Mouse (Mus musculus) layer of hippocampus, adult 2 months (tissue): ENCODE measurements around the gene Lacc1. TPM values are rescaled to one million over a fixed set of nuclear protein-coding genes. Genes with fewer than 3 reads are reported as not detected.

ENCODE experiments used
- DNase-seq, 2 experiments: peaks; one replicate each; pipeline ENCODE4 v3.0.0; 2022; ENCODE audit warnings: low spot score in 2 of 2
- H3K27ac ChIP-seq: fragments of 200-600 bp; 2 replicates; pipeline ENCODE4 v1.8.1; 2022
- H3K4me3 ChIP-seq: fragments of 200-600 bp; 2 replicates; pipeline ENCODE4 v1.8.1; 2022; ENCODE audit warnings: mild to moderate bottlenecking
- CTCF ChIP-seq: fragments of 200-600 bp; conservative IDR thresholded peaks from 2 replicates; pipeline ENCODE4 v1.8.1; 2022; ENCODE audit warnings: antibody characterized with exemption, mild to moderate bottlenecking, moderate library complexity
- long read RNA-seq, 2 experiments: library from polyadenylated mRNA; stranded (forward); transcript quantifications; one replicate each; pipeline ENCODE4 v2.0.0; 2021; ENCODE audit warnings: borderline mapping rate in 2 of 2
- total RNA-seq, 2 experiments: library from RNA; stranded (reverse); gene quantifications; 2 replicates each; pipeline ENCODE4 v1.2.3; 2021

Gene Lacc1
- 1 to 10 TPM; 4.7 to 5.5 TPM for total RNA-seq
- long read RNA-seq, experiment 1, partial matches to known transcripts, result 0 of 1 reads
- long read RNA-seq, experiment 1, other reads (novel, unspliced or antisense), result 0 of 1 reads
- long read RNA-seq, experiment 2, partial matches to known transcripts, result 1 of 6 reads
- long read RNA-seq, experiment 2, other reads (novel, unspliced or antisense), result 2 of 6 reads

DNA sequence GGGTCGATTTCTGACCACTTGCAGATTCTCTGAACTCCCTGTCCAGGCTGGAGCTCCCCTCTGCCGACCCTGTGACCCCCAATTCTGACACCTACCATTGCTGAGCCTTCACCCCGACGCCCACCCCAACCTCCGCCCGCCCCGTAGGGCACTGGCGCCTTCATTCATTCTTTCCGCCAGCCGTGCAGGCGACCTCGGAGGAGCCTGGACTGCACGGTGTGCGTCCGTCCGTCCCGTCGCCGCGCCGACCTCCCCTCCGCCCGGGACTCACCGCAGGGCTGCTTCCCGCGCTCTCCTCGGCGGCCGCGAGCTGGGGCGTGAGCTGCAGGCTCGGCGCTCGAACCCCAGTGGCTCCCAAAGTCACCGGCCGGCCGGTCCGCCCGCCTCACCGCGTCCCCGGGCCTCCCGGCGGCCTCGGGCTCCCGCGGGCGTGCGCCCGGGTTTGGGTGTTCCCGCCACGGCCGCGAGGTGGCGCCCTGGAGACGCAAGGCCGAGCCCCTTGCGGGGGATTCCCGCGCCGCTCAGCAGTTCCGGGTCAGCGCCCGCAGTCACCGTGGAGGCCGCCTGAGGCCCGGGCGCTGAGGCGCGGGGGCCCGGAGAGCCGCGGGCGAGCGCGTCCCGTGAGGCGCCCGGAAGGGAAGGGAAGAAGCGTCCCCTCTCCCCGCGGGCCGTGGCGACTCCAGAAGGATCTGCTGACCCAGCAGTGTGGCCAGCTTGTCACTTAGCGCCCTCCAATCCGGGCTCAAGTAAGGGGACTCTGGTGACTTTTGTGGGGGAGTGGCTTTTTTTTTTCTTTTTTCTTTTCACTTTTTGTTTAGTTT is at the start of gene Lacc1, which contains the start of gene Ccdc122:
TSS of gene Lacc1 (minus strand) at position 679 of the 821 bp plus-strand sequence.
TSS of gene Ccdc122 (plus strand) at position 547 of the 821 bp plus-strand sequence.
- peak; percentile 83 for TF ChIP-seq CTCF
- DNase-seq, result peak; percentile 28 to 83
- H3K27ac ChIP-seq, result peak within 1 kb of the TSS; percentile 72

DNA sequence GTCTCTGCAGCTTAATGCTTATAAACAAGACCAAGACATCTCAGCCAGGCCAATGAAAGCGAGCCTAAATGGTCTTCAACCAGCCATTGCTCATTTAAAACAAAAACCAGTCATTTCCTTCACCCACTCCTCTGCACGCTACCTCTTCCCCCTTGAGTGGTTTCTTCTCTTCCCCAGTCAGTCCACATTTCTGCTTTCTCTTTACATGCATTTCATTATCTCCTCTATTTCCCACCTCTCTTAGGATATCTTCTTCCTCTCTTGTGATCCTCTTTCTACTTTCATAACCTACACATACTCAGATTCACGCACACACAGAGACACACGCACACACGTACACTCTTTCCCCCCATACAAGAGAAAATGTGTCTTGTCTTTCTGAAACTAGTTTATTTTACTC is 44.5 kb upstream of the Lacc1 start:
- TF ChIP-seq CTCF, result no peak
- Histone ChIP-seq H3K27ac (no peak overlapping the region), H3K4me3 (no peak overlapping the region)
- no peak for DNase-seq

More for the DNA sequence above, at the start of gene Lacc1, which contains the start of gene Ccdc122:
- H3K4me3 ChIP-seq, result peak within 1 kb of the TSS; percentile 69

DNA sequence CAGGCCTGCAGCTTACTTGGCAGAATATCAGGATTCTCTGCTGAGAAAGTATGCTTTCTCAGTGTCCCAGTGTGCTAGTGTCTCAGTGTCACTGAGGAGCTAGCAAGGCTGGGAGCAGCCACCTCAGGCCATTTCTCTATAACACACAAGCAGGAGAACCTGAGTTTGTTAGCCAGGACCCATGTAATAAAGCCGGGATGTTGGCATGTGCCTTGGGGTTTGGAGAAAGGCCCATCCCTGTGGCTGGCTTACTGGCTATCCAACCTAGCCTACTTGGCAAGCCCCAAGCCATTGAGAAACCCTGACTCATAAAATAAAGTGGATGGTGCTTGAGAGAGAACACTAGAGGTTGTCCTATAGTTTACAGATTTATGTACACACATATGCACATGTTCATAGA is 32.7 kb upstream of the Lacc1 start:
- Histone ChIP-seq H3K27ac (no peak overlapping the region), H3K4me3 (no peak overlapping the region)
- DNase-seq, result no peak
- TF ChIP-seq CTCF, result no peak

DNA sequence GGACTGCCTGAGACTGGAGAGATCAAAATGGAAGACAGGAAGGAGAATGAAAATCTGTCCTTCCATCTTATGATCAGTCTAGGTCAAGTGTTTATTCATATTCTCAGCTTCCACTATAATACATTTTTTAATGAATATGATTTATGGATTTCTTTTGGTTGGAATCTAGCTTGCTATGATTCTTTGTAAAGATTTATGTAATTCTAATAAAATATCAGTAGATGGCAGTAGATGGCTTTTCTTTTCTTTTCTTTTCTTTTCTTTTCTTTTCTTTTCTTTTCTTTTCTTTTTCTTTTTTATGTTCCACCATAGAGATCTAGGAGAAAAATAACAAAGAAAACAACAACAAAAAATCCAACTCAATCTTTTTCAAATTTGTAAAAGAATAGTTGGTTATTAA is 16.6 kb upstream of the Lacc1 start:
- no peak overlapping the region for H3K4me3 ChIP-seq
- peak; percentile 79 for TF ChIP-seq CTCF
- no peak overlapping the region for H3K27ac ChIP-seq
- DNase-seq, result no peak

DNA sequence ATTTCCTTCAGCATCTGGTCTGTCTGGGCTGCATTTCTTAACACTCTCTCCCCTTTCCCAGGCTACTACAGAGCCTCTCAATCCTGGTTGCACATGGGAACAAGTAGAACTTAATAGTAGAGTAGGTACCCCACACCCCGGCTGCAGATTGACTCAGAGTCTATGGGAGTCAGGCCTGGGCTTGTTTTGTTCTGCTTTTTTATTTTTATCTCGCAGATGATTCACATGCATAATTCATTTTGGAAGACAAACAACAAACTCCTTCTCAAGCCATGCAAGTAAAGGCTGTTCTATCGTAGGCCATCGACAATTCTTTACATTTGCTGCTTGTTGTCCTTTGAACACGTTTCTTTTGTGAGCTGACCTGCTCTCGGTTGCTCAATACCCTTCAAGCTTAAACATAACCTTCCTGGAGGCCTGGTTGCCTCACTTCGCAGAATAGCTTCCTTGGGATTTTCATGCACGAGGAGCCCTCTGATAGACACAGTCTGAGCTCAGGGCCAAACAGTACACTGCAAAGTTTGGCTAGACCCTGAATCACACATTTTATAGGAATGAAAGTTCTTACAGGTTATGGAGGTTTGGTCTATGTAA is 1.2 kb upstream of the Lacc1 start:
- Histone ChIP-seq H3K4me3 (no peak overlapping the region), H3K27ac (peak overlapping the region; percentile 57; the same call in 1 of the 2 replicates)
- no peak for DNase-seq
- no peak for TF ChIP-seq CTCF

DNA sequence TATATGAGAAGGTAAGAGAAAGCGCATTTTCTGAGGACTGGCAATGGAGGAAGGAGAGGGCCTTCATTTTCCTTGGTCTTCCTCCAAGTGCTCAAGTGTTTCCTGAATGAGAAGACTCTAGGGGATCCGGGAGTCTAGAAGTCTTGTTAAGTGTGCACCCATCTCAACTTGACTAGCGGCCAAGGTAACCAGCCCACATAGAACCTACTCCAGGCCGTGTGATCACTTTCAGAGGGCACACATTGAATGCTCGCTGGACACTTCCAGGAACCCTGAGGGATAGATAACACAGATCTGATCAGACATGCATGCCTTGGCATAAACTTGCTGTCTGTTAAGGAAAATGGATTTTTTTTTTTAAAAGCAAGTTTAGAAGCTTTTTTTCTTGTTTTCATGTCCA is 626 bp upstream of the Lacc1 start:
- Histone ChIP-seq H3K4me3 (no peak overlapping the region), H3K27ac (peak overlapping the region; percentile 57; the same call in 1 of the 2 replicates)
- TF ChIP-seq CTCF, result no peak
- DNase-seq, result no peak

DNA sequence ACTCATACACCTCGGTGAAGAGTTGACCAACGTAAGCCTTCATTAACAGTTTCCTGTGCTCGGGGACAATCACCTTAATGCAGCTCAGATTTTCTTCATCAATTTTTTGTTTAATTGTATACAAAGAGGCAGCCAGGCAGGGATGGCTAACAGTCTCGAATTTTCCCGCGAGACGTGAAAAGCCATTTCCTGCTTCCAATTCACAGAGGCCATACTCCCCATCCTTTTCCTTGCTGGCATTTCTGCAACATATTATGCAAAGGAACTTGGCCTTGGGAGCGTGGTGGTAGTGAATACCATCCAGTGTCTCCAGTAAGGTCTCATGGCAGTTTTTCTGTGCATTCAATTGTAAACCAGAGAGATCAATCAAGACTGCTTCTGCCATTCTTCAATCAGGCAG is 1.7 kb downstream of the Lacc1 start:
- TF ChIP-seq CTCF, result no peak
- H3K4me3 ChIP-seq, result no peak overlapping the region
- H3K27ac ChIP-seq, result no peak overlapping the region
- no peak for DNase-seq

DNA sequence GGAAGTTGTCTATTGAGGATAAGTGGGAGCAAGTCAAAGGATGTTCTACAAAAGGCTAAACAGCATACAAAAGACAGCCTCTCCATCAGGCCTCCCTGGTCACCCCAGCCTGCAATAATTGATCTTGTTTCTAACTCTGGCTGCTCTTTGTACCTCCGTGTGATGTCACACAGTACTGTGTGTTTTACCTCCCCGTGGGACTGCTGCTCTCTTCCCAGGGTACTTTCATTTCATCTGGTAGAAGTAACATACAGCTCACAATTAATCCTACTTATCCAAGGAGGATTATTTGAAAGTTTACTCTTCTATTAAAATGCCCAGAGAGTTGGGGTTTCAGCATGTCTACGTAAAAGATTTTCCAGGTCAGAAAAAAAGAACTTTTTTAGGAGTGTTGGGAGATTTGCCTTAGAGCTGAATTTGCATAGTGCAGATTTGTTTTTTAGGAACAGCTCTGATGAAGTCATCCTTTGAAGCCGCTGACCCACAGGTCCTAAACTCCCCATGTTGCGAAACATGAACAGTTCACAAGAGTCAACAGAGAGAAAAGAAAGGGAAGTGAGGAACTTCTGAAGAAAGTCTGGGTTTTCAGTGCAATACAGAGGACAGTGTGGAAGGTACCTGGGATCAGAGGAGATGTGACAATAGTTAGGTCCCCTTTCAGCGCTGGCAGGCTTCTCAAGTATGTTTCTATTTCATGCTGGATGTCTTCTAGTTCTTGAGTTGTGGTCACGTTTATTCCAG is 2.4 kb downstream of the Lacc1 start:
- TF ChIP-seq CTCF, result no peak
- Histone ChIP-seq H3K27ac (no peak overlapping the region), H3K4me3 (no peak overlapping the region)
- DNase-seq, result no peak

DNA sequence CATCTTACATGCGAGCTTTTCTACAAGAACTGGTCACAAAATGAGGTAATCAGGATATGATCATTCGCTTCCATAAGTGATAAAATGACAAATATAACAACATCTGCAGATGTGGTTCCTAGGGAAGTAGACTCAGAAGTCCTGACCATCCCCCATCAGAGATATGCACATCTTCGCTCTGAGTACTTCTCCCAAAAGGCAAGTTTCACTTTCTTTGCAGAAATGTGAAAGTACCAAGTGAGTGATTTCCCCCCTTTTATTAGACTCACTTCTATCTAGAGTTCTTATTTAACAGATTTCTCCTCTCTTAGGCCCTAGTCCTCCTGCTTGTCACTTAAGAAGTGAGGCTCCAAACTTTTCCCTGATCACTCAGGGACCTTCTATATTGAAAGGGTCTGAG is 3.3 kb downstream of the Lacc1 start:
- no peak for TF ChIP-seq CTCF
- no peak for DNase-seq
- Histone ChIP-seq H3K27ac (no peak overlapping the region), H3K4me3 (no peak overlapping the region)

DNA sequence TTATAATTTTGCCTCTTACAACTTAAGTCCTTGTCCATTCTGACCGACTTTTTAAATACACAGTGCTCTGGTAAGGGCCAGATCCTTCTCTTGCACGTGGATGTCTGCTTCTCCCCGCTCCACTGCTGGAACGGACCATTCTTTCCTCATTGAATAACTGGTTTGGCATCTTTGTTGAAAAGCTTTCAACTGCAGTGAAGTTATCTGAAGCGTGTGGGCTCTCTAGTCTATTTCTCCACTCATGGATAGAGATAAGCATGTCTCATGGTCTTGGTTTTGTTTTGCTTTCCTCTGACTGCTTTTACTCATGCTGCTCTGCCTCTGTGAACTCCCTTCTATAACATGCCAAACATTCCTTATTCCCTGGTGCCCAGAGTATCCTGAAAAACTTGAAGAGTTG is 4.3 kb downstream of the Lacc1 start:
- Histone ChIP-seq H3K4me3 (no peak overlapping the region), H3K27ac (no peak overlapping the region)
- no peak for TF ChIP-seq CTCF
- DNase-seq, result no peak

DNA sequence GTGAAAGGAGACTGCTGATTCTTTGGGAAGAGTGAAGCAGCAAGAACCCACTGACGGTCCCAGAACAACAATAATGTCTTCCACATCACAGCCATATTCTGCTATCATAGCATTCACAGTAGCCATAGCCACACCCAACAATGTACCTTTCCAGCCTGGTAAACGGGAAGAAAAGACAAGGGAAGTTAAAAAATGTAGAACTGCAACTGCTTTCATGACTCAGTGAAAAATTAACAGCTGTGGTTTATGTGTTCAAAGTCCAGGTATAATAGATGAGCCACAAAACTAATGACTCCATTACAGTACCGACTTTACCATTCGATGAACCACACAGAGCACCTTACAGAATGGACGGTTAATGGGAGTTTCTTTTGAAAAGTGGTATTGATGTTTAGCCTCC is 5.9 kb downstream of the Lacc1 start:
- Histone ChIP-seq H3K4me3 (no peak overlapping the region), H3K27ac (no peak overlapping the region)
- no peak for DNase-seq
- TF ChIP-seq CTCF, result no peak

DNA sequence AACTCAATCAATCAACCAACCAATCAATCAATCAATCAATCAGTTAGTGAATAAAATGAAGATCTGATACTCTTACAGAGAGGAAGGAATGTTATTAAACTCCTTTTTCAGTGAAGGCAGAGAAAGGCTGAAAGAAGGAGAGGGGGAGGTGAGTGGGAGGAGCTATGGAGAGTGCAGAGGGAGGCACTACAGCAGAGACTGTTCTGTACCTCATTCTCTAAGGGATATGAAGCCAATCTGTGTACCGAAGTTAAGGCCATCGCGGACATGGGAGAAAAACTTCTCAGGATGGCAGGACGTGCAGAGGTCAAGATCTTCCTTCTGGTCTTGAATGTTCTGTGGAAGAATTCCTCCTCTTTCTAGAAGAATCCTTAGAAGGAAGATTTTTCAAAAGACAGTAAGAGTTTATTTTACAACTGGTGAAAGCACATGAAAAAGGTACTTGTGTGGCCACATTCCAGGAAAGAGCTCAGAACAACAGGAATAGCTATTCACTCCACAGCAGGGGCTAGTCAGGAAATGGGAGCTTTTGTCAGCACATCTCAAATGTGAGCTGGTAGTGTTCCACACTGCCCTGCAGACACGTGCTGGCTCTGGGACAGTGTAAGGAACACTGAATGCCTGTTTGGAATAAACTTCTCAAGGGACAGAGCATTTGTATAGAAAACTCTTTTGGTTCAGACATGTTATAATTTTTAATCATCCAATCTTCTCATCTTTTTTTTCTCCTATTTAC is 7.2 kb downstream of the Lacc1 start:
- DNase-seq, result no peak
- no peak for TF ChIP-seq CTCF
- H3K27ac ChIP-seq, result no peak overlapping the region
- no peak overlapping the region for H3K4me3 ChIP-seq
